Mouse (Mus musculus): Measurements from ENCODE around the gene Psmd13.

The Psmd13 gene

DNA sequence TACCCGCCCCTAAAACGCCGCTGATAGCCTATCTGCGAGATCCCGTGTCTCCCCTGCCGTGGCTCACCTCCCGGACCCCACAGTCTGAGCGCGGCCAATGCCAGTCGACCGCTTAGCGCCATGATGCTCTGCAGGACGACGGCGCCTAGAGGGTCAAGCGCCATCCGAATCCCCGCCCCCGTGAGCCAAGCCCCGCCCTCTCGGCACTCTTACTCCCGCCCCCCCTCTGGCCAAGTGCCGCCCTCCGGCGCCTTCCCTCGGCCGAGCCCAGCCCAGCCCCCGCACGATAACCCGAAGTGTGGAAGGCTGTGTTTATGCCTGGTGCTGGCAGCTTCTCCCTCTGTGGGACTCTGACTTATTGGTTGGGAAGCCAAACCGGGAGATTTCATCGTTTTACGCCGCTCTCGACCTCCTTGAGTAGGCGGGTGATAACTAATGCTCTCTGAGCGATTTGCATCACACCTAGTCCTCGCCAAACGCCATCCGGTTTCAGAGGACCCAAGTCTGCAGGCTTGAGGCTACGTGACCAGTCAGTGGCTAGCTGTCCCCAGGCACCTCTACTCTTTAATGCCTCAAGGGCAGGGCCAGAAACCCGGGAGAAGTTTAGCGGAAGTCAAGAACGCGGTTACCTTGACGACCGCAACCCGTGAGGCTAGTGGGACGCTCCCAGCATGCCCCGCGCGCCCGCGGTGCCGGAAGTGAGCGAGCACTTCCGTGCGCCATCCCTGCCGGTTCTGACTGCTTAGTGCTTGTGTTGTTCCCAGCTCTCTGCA is at the start of gene Psmd13, which contains the start of gene Sirt3:
Gene Psmd13, plus strand, starts transcription at position 273 of the 773 bp plus-strand sequence.
Gene Sirt3, minus strand, starts transcription at position 614 of the 773 bp plus-strand sequence.
- DNase-seq (ENCODE audit: low read depth): peak; percentile 92

GRCm38 (mm10) chr7:140833341-140833740 is 48.4 kb upstream of the Psmd13 start:
- DNase-seq (ENCODE audit: low read depth): no peak

- no peak for DNase-seq (ENCODE audit: low read depth)
Observed at GRCm38 (mm10) chr7:140834968-140835757, 46.6 kb upstream of the Psmd13 start, which contains the start of gene Urah. Gene Urah (plus strand): TSS chr7:140835018.

- no peak for DNase-seq (ENCODE audit: low read depth)
Observed at GRCm38 (mm10) chr7:140835758-140836087, 46.0 kb upstream of the Psmd13 start.

DNA sequence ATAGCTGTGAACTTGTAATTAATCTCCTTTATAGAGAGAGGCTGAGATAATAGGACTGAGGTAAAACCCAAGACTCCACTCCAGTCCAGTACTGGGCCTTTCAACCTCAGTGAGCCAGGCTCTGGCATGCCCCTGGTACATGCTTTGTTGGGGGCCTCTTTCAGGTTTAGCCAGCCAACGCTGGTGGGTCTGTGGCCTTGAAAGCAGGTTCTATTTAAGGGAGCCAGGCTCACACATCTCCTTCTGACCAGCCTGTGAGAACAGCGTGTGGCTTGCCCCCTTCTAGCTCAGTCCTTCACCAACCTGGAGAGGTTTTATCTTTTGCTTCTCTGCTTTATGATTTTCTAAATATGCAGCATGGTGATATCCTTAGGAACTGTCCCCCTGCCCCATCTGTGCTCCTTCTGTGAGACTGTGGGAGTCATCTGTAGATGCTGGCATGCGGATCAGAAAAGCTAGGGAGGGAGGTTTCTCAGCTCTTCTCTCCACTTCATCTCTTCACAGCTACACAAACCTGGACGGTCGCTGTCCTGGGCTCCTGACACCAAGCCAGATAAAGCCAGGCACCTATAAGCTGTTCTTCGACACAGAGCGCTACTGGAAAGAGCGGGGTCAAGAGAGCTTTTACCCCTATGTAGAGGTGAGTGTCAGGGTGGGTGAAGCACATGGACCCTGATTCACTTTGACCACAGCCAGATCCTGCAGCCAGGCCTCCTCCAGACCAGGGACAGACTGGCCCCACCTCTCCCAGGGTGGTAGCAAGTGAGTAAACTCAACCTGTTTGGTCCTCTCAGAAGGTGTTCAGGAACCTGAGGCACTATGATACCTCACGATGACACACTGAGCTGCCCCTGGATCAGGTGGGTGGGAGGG is 45.3 kb upstream of the Psmd13 start:
- DNase-seq (ENCODE audit: low read depth): no peak

- DNase-seq (ENCODE audit: low read depth): no peak
Observed at GRCm38 (mm10) chr7:140839556-140839955, 42.2 kb upstream of the Psmd13 start.

GRCm38 (mm10) chr7:140840750-140841735 is 40.7 kb upstream of the Psmd13 start:
- DNase-seq (ENCODE audit: low read depth): no peak

GRCm38 (mm10) chr7:140843806-140844205 is 38.0 kb upstream of the Psmd13 start:
- no peak for DNase-seq (ENCODE audit: low read depth)

GRCm38 (mm10) chr7:140844905-140845665 is 36.7 kb upstream of the Psmd13 start, which contains the start of gene Scgb1c1:
Gene Scgb1c1 (plus strand): TSS chr7:140845547.
- peak; percentile 88 for DNase-seq (ENCODE audit: low read depth)

- no peak for DNase-seq (ENCODE audit: low read depth)
Observed at GRCm38 (mm10) chr7:140845683-140846082, 36.1 kb upstream of the Psmd13 start.

DNA sequence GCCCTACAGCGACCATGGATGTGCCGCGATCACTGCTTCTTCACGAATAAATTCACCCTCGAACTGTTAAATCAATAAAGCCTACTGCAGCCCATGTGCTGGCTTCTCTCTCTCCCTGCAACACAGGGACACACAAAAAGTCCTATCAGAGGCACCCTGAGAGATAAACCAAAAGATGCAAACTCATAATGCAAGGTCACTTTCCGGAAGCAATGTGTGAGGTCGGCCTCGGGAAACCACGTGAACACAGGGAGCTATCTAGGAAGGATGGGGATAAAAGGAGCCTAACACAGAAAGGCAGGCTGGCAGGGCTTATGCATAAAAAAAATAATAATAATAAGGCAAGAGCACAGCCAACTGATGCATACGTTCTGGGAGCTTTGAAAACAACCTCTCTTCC is 35.1 kb upstream of the Psmd13 start:
- DNase-seq (ENCODE audit: low read depth): no peak

DNA sequence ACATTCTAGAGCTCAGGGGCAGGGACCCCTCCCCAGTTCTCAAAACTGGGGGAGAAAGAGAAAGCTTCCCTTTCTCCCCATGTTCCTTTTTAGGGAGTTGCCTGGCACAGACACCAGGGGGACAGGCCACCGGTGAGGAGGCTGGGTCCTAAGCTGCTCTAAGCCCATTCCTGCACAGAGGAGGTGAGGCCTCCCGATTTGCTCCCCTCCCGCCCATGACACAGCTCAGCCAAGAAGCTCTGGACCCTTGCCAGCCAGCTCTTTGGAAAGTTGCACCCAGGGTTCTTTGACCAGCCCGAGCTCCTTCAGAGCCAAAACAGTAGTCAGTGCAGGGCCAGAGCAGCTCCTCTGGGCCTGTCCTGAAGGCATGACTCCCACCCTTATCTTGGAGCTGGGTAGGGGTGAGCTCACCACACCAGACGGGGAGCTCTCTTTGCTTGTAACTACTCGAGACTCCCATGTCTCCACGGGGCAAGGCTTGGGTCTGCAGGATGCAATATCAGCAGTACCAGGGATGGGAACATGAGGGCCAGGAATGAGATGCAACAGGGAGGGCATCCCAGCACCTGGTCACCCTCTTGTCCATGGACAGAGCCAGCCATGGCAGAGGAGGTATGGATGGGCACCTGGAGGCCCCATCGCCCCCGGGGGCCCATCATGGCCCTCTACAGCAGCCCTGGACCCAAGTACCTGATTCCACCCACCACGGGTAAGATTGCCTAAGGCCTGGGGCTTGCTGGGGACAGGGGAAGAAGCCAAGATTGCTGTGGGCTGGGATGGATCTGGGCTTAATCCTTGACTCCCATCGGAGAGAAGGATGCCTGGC is 33.8 kb upstream of the Psmd13 start, which contains the start of gene Odf3:
Gene Odf3, plus strand, starts transcription at position 51 of the 826 bp plus-strand sequence.
- DNase-seq (ENCODE audit: low read depth): no peak

GRCm38 (mm10) chr7:140848591-140848990 is 33.2 kb upstream of the Psmd13 start:
- no peak for DNase-seq (ENCODE audit: low read depth)

- no peak for DNase-seq (ENCODE audit: low read depth)
Observed at GRCm38 (mm10) chr7:140851916-140852315, 29.9 kb upstream of the Psmd13 start.

DNA sequence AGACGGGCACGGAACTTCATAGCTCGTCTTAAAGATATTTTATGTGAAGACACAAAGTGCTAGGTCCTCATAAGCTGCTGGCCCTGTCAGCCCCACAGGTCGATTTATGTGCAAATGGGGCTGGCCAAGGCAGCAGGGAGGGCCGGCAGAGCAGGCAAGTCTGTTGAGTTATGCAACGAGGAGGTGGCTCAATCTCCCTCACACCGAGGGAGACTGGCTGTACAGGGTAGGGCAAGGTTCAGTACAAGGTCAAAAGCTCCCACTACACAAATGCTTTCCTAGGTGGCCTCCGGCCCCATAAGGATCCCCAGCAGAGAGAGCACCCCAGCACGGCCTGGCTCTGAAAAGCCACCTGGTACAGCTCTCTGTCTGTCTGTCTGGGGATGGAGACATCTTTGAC is 28.4 kb upstream of the Psmd13 start:
- no peak for DNase-seq (ENCODE audit: low read depth)

GRCm38 (mm10) chr7:140854483-140854882 is 27.3 kb upstream of the Psmd13 start:
- no peak for DNase-seq (ENCODE audit: low read depth)

DNA sequence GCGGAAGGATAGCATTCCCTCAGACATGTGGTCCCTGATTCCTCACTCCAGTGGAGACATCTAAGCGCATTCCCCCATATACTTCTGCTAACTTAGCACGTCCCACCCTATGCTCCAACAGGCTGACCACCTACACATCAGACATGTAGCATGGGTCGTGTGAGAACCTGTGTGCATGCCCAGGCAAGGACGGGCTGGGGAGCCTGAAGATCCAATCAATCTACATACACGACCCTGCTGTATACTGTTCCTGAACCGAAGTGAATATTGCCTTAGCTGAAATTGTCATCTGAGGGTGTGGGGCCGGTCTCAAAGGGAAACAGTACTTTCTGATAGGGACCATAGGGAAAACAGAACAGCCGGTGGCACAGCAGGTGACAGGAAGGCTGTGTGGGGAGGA is 26.6 kb upstream of the Psmd13 start:
- DNase-seq (ENCODE audit: low read depth): no peak

DNA sequence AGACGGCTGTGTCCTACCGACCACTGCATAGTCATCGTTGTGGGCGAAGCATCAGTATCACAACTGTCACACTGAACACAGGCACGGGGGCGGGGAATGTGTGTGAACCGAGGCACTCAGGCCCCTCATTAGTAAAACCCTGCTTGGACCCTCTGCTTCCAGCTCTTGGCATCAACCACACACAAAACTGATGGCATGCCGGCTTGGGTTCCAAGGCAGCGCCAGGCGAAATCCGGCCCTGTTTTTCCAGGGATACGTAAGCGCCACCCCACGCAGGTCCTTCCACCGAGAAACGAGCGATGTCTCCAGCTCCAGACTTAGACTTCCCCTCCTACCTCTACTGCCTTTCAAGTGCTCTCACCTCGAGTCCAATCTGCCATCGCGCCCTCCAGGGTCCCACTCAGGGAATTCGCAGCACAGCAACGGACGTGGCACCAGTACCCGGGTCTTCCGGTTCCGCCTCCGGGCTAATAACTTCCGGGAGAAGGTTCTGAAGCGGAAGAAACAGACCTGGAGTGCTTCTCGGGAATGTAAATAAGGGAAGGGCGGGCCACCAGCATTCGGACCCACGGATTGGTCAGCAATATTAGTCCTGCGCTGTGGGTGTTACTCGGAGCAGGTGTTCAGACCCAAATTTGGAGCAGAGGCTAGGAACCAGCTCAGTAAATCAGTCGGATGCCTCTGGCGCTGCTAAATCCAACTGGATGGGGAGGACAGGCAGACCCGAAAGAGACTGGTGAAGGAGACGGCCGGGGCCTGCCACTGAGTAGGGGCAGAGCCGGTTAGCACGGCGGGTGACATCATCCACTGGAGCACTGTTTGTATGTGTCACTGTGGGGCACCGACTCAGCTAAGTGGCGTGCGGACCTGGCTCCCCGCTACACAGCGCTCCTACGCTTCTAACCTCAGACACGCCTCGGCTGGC is 25.6 kb upstream of the Psmd13 start, which contains the start of gene Gm45785:
Gene Gm45785, minus strand, starts transcription at position 472 of the 925 bp plus-strand sequence.
- peak; percentile 82 for DNase-seq (ENCODE audit: low read depth)
